Mouse (Mus musculus) spleen, adult 2 months (tissue): ENCODE data around the gene 2410131K14Rik.

Experiments
- CTCF ChIP-seq: fragments of 200-500 bp; IDR thresholded peaks from 2 replicates; pipeline ENCODE4 v1.5.1; 2011; ENCODE audit warnings: mild to moderate bottlenecking, inconsistent platforms; ENCODE audit not compliant: insufficient read depth, insufficient read length, insufficient replicate concordance; ENCODE audit errors: extremely low read depth
- POLR2A ChIP-seq: fragments of 200-500 bp; IDR thresholded peaks from 2 replicates; pipeline ENCODE4 v1.6.1; 2011; ENCODE audit warnings: low read depth, low read length, inconsistent platforms

GRCm38 (mm10) chr5:118245606-118246308, 730 bp downstream of the 2410131K14Rik start:
- TF ChIP-seq CTCF: no peak
- no peak for TF ChIP-seq POLR2A
